Mouse (Mus musculus) B cell, adult 2 months (primary cell): ENCODE data around the gene Noct.
A peak's percentile ranks its signal among the peaks of the same experiment; 100 is the strongest.

Experiments
- DNase-seq, 2 experiments: peaks; one replicate each; pipeline ENCODE4 v3.0.0; 2022

Gene Noct

DNA sequence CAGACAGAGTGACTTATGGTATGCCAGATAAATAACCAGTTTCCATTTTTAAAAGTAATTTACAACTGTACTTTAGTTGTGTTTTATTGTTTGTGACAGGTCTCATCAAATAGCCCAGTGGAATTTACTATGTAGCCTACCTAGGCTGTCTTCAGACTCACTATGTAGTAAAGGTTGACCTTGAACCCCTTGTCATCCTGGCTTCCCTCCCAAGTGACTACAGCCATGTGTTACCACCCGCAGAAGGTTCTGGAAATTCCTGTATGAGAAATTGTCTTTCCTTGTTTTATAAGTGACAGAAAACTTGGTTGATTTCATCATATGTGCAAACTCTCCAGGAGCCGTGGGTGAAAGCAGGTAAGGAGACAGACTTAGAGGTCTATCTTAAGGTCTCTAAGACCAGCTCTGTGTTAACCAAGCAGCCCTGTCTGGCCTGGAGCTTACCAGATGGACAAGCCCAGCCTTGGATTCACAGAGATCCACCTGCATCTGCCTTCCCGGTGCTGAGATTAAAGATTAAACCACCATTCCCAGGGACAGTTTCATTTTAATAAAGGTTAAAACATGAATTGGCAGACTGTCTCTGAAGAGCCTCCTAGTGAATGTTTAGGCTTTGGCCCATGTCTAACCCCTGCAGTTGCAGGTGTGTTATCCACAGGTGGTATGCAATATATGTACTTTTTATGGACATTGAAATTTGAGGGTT is 8.1 kb downstream of the Noct start:
- no peak for DNase-seq

GRCm38 (mm10) chr3:51233474-51233873 is 9.2 kb downstream of the Noct start:
- DNase-seq: no peak

GRCm38 (mm10) chr3:51233918-51234751 is 9.9 kb downstream of the Noct start:
- peak; percentile 84 to 87 for DNase-seq

- DNase-seq: no peak
Measured at GRCm38 (mm10) chr3:51234752-51235055, 10.5 kb downstream of the Noct start.

DNA sequence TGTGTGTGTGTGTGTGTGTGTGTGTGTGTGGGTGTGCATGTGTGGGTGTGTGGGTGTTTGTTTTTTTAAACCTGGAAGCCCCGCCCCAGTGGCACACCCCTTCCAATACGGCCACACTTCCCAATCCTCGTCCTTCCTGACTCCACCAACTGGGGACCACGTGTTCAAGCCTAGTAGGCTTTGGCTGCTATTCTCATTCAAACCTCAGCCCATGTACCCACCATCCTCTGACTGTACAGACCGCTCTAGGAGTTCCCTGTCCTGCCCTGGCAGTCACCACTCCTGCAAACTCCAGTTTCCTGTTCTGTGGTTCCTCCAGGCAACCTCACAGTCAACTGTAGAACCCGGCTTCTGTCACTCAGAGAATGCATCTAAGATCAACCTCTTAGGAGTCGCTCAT is 14.3 kb downstream of the Noct start:
- DNase-seq: no peak

GRCm38 (mm10) chr3:51239541-51239940 is 15.3 kb downstream of the Noct start:
- DNase-seq: no peak

DNA sequence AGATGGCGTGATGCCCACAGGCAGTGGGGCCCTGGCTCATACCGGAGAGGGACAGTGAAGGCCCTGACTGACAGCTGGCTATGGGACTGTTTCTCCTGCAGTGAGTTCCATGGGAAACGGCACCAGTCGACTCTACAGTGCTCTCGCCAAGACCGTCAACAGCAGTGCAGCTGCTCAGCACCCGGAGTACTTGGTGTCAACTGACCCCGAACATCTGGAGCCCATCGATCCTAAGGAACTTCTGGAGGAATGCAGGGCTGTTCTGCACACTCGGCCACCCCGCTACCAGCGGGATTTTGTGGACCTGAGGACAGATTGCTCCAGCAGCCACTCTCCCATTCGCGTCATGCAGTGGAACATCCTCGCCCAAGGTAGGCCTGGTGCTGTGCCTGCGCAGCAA is 23.5 kb downstream of the Noct start:
- DNase-seq: no peak

DNA sequence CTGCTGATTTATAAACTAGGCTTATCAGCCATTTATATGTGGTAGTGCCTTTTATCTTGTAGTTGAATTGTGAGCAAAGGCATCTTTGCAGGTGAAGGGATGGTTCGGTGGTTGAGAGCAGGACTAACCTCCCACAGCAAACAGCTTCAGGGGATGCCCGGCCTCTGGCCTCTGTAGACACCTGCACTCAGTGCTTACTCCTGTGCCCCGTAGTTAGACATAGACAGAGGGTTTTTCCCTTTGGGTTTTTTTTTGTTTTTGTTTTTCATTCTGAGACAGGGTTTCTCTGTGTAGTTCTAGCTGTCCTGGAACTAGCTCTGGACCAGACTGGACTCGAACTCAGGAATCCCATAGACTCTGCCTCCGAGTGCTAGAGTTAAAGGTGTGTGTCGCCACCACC is 24.4 kb downstream of the Noct start:
- DNase-seq: no peak

DNA sequence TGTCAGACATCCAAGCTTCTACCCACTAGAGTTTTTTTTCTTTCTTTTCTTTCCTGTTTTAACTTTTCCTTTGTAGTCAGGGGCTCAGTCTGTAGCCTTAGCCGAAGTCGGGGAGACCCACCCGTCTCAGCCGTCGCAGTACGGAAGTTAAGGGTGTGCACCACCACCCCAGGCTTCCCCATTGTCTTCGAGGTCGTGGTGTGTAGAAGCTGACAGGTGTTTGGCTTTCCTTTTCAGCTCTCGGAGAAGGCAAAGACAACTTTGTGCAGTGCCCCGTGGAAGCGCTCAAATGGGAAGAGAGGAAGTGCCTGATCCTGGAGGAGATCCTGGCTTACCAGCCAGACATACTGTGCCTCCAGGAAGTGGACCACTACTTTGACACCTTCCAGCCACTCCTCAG is 25.2 kb downstream of the Noct start:
- DNase-seq: no peak

- DNase-seq: no peak
Measured at GRCm38 (mm10) chr3:51249866-51250265, 25.6 kb downstream of the Noct start.

GRCm38 (mm10) chr3:51251057-51251456 is 26.8 kb downstream of the Noct start:
- no peak for DNase-seq

DNA sequence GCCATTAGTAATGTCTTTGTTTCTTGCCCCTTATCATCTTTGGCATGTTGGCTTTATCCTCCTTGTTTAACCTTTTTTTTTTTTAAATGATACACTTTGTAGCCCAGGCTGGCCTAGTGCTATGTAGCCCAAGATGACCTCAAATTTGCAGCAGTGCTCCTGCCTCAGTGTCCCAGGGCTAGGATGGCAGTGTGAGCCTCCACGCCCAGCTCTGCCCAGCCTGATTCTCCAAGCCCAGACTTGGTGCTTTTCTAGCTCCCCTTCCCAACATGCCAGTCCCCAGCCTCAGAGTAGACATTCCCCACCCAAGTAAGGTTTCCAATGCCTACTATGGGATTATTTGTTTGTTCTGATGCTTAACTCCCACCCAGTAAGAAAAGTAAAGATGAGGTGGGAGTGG is 28.0 kb downstream of the Noct start:
- DNase-seq: no peak

DNA sequence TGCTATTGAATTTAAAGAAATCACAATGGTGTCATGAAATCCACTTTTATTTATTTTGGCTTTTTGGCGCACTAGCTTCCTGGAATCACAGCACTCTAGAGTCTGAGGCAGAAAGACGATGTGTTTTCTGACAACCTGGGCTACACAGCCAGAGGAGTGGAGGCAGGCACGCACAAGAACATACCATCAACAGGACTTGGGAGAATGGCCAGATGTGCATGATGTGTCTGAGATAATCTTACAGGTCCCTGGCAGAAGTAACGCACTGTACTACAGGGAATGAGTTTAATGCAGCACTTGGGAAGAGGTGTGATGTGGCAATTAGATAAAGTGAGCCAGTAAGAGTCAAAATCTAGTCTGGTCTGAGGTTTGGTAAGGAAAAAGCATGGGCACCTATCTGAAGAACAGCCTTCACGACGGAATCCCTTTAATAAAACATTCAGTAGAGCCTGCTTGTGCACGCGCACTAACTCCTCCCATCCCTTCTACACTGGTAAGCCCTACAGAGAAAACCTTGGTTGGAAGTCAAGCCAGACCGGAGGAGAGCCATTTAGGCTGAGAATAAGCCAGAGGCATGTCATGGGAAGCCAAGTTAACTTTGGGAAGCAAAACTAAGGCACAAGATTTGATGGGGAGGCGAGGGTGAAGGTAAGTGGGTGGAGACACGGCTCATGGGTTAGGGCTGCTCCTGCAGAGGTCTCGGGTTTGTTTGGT is 28.6 kb downstream of the Noct start:
- DNase-seq: no peak

DNA sequence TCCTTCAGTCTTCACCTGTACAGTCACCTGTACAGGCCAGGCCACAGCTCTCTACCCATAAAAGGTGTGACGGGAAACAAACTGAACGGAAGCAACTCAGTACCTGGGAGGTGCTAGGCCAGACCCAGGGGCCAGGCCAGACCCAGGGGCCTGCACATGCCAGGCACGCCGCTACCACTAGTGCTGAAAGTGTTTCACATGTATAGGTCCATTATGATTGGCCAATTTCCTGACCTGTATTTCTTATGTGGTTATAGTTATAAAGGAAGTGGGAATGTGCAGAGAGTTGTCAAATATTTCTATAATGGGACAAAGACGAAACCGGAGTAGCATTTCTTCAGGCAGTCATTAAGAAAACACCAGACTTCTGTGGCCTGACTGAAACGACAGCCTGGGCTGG is 30.5 kb downstream of the Noct start:
- peak in 1 of 2 experiments; percentile 4 for DNase-seq

- no peak for DNase-seq
Measured at GRCm38 (mm10) chr3:51256450-51256849, 32.2 kb downstream of the Noct start.

- no peak for DNase-seq
Measured at GRCm38 (mm10) chr3:51258070-51258469, 33.8 kb downstream of the Noct start.

GRCm38 (mm10) chr3:51262942-51263341 is 38.7 kb downstream of the Noct start:
- no peak for DNase-seq

DNA sequence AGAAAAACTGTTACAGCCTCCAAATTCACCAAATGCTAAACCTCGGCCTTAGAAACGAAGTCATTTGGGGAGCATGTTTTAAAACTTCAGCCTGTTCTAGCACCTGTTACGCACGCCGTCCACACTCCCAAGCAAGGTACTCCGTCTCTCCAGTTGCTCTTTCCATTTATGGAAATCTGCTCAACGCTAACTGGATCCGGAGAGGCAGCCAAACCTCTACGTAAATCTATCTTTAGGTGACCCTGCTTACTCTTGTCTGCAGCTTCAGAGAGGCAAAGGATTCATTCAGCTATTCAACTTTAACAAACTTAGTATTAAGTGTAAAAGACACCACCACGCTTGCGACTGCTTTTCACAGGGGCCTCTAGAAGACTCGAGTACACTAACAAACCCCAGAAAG is 44.2 kb downstream of the Noct start:
- DNase-seq: no peak

DNA sequence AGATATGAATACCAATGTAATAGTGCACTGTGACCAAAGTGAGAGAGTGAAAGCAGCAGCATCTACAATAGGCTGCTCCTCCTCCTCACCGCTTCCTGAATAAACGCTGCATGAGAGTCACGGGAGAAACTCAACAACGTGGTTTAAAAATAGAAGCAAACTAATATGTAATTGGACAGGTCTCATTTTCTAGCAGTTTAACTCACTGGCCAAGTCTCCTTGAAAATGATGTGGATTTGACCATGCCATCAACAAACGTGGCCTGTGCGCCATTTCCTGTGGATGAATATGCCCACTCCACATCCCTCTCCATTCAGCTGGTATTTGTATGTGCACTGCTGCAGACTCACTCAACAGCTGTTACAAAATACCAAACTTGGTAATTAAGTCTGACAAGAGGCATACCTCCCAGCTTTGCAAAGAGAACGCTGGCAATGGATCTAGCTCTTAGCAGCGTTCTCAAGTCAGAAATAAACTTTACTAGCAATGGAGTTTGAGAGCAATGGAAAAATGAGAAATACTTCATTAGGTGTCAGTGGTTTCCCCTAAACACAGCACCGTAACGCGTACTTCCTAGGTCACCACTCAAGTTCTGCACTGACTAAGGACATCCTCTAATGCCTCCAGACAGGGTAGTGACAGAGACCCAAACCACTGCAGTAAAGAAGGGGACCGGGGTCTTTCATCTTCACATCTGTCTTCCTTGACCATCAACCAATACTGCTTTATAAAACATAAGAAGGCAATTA is 46.0 kb downstream of the Noct start:
- DNase-seq: peak; percentile 14 to 26

- peak; percentile 97 to 99 for DNase-seq
Measured at GRCm38 (mm10) chr3:51275956-51276398, 51.7 kb downstream of the Noct start.

GRCm38 (mm10) chr3:51276421-51277111 is 52.3 kb downstream of the Noct start:
- DNase-seq: peak; percentile 66 to 74
